Mouse (Mus musculus): ENCODE data around the gene Mgat3.
A peak's percentile ranks its signal among the peaks of the same experiment; 100 is the strongest.

Mgat3 gene

DNA sequence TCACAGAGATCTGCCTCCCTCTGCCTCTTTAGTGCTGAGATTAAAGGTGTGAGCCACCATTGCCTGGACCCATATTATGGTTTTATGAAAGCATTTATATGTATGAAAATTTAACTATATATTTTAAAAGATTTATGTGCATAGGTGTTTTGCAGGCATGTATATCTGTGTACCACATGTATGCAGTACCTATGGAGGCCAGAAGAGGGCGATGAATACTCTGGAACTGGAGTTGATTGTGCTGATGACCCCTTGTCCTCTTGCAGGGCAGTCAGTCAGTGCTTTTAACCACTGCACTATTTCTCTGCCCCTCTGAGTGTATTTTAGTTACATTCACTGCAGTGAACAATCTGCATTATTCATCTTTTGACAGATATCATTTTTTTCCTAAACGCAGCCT lies 52.3 kb downstream of the Mgat3 start:
- no peak for ATAC-seq (ENCODE audit: low TSS enrichment)

DNA sequence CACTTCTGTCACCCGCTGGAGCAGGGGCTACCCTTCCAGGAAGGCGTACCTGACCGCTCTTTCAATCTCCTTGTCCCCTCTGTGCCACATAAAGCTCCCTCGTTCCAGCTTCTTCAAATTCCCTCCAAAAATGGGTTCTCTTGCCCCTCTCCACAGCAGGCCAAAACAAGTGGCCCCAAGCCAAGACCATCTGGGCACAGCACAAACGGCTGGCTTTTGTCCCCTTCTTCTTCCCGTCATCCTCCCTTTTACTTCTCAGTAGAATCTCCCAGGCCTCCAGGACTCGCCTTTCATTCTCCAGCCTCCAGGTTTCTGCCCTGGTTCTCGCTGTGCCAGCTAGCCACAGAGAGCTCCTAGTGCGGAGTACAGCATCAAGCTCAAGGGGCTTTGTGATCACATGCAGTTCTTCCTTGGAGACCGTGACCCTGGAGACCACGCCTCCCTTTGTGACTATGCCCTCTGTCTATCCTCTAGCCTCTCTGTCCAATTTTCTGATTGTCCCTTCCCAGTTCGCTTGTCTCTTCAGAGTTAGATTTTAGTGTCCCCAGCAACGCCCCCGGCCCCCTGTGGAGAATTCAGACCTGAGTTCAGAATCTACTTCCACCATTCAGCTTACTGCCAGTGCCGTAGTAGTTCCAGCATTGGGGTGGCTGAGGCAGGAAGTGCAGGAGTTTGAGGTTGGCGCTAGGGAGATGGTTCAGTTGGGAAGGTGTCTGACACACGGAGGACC lies 54.7 kb downstream of the Mgat3 start:
- ATAC-seq (ENCODE audit: low TSS enrichment), result no peak

- no peak for ATAC-seq (ENCODE audit: low TSS enrichment)
Measured at GRCm38 (mm10) chr15:80232331-80232730, 58.8 kb downstream of the Mgat3 start.

- no peak for ATAC-seq (ENCODE audit: low TSS enrichment)
Measured at GRCm38 (mm10) chr15:80233053-80233452, 59.5 kb downstream of the Mgat3 start.

GRCm38 (mm10) chr15:80233733-80234509 lies 60.4 kb downstream of the Mgat3 start, which contains the start of gene Mief1:
Mief1 (plus strand) TSS chr15:80234018.
- ATAC-seq (ENCODE audit: low TSS enrichment), result peak; percentile 94

GRCm38 (mm10) chr15:80235535-80235934 lies 62.0 kb downstream of the Mgat3 start, which contains the start of gene AC140267.1:
AC140267.1 (plus strand) TSS chr15:80235835.
- no peak for ATAC-seq (ENCODE audit: low TSS enrichment)

DNA sequence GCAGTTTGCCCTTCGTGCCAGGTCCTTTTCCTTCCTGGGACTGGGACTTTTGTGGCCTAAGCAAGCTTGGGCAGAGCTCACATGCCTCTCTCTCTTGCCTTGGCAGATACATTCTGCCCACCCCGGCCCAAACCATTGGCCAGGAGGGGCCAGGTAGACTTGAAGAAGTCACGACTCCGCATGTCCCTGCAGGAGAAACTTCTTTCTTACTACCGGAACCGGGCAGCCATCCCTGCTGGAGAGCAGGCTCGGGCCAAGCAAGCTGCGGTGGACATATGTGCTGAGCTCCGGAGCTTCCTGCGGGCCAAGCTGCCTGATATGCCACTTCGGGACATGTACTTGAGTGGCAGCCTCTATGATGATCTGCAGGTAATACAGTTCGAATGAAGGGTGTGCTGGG lies 74.6 kb downstream of the Mgat3 start:
- ATAC-seq (ENCODE audit: low TSS enrichment), result no peak

DNA sequence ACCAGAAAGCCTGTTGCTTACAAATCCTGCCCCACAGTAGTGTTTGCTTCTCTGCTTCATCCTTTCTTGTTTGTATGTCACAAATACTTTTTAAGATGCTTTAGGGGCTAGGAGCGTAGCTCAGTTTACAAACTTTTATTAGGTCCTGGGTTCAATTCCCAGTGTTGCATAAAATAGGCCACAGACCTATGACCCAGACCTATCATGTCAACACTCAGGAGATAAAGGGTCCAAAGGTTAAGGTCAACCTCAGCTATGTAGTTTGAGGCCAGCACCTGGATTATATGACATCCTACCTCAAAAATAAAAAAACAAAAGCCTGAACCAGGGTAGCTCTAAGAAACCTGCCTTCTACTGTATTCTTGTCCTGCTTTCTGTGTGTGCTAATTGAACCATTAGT lies 75.1 kb downstream of the Mgat3 start:
- ATAC-seq (ENCODE audit: low TSS enrichment), result no peak

DNA sequence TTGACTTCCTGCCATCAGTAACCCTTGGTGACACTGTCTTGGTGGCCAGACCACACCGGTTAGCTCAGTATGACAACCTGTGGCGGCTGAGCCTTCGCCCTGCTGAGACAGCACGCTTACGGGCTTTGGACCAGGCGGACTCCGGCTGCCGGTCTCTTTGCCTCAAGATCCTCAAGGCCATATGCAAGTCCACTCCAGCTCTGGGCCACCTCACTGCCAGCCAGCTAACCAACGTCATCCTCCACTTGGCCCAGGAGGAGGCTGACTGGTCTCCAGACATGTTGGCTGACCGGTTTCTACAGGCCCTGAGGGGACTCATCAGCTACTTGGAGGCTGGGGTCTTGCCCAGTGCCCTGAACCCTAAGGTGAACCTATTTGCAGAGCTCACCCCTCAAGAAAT lies 76.2 kb downstream of the Mgat3 start:
- ATAC-seq (ENCODE audit: low TSS enrichment), result no peak

GRCm38 (mm10) chr15:80250586-80250985 lies 77.1 kb downstream of the Mgat3 start:
- ATAC-seq (ENCODE audit: low TSS enrichment), result no peak

DNA sequence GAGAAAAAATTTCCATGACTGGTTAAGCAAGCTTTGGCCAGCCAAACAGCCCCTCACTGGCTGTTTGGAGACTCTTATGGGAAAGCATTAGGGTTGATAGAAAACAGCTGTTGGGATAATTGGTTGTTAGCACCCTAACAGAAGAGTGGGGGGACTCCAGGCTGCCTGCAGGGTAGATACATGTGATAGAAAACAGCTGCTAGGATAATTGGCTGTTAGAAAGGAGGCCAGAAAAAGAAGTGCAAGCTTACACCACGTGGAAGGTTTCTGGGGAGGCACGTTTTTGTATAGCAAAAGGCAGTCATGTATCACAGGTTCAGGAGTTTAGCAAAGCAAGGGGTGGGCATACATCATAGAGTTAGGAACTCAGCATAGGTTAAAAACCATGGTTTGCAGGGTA lies 80.0 kb downstream of the Mgat3 start:
- no peak for ATAC-seq (ENCODE audit: low TSS enrichment)

- no peak for ATAC-seq (ENCODE audit: low TSS enrichment)
Measured at GRCm38 (mm10) chr15:80254207-80254606, 80.7 kb downstream of the Mgat3 start.

- ATAC-seq (ENCODE audit: low TSS enrichment), result peak; percentile 90
Measured at GRCm38 (mm10) chr15:80254847-80255645, 81.5 kb downstream of the Mgat3 start, which contains the start of gene Atf4. Atf4 (plus strand) TSS chr15:80255184.

GRCm38 (mm10) chr15:80255646-80256121 lies 82.2 kb downstream of the Mgat3 start:
- ATAC-seq (ENCODE audit: low TSS enrichment), result no peak

DNA sequence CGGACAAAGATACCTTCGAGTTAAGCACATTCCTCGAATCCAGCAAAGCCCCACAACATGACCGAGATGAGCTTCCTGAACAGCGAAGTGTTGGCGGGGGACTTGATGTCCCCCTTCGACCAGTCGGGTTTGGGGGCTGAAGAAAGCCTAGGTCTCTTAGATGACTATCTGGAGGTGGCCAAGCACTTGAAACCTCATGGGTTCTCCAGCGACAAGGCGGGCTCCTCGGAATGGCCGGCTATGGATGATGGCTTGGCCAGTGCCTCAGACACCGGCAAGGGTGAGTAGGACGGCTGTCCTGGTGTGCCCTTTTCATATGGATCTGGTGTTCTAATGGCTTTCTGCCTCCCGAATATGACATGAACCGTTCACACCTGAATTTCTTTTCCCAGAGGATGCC lies 82.7 kb downstream of the Mgat3 start:
- no peak for ATAC-seq (ENCODE audit: low TSS enrichment)

- ATAC-seq (ENCODE audit: low TSS enrichment), result no peak
Measured at GRCm38 (mm10) chr15:80256656-80257601, 83.4 kb downstream of the Mgat3 start.

GRCm38 (mm10) chr15:80257602-80258239 lies 84.2 kb downstream of the Mgat3 start:
- no peak for ATAC-seq (ENCODE audit: low TSS enrichment)

DNA sequence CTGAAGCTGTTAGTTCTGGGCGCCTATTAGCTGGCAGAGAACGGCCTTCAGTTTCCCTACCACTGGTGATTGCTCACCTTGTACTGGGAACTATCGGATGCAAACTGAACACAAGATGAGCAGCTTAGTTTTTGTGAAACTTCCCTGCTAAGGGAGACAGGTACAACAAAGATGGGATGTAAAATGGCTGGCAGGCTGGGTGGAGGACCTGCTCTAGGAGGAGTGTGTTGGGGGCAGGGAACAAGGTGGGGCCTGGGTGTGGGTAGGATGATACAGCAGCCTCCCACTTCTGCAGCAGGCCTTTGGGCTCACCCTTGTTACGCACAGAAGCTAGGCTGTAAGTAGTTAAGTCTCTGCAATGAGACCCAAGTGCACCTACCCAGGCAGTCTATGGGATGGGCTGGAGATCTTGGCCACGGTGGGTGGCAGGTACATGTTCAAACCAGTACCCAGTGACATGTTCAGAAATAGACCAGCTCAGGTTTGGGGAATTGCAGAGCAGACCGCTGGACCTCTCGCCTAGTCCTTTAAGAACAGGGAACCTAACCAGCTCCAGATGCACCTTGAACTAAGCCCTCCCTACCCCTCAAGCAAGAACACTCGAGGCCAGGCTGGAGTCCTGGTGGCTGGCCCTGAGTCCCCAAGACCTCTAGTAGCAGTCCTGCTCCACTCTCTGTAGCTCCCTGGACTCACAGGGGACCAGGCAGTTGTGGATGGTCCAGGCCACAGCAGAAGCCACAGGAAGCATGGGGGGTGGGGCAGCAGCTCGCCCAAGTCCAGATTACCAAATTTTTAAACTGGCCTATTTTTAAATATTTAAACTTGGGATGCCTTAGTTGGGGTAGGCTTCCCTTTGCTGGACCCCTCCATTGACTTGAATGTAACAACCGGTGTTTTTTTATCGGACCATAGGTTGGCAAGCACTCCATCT lies 85.0 kb downstream of the Mgat3 start:
- ATAC-seq (ENCODE audit: low TSS enrichment), result no peak

DNA sequence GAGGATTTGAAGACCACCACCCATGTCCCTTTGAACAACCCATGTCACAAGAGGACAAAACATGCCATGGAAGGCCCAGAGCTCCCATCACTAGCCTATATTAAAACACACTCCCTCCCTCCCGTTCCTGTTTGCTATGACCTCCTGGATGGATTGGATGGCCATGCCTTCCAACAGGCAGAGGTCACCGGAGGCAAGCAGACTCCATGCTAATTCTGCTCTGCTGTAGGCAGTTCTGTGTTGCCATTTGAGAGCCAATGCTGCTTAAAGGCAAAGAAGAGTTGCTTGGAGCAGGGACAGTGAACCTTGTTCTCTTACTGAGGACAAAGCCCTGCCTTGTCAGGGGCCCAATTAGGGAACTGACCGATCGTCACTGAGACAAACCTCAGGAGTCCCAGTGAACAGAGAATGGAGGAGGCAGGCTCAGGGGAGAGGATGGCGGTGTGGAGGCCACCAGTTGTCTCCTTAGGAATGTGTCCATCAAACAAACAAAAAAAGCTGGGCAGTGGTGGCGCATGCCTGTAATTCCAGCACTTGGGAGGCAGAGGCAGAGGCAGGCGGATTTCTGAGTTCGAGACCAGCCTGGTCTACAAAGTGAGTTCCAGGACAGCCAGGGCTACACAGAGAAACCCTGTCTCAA lies 86.0 kb downstream of the Mgat3 start:
- no peak for ATAC-seq (ENCODE audit: low TSS enrichment)

Data from frontal cortex, adult (tissue).